Mouse (Mus musculus) Patski (cell line): ENCODE data around the gene Ephb6. TPM values are rescaled to one million over a fixed set of nuclear protein-coding genes. Genes with fewer than 3 reads are reported as not detected.
"Not testable (repeated sequence)": the region's sequence is repeated elsewhere in the genome, so short reads cannot be mapped to it uniquely, and the experiment has no call there.

Experiments
- ATAC-seq: fragments of 100-300 bp; one replicate; pipeline ENCODE4 v1.8.0; 2021
- CTCF ChIA-PET: fragments of 350-600 bp; sonication (Branson Sonifier 250); formaldehyde crosslinking; loops from one replicate; lab custom pipeline; 2022; ENCODE audit warnings: inconsistent platforms; lab: Charles Lee
- POLR2A ChIA-PET: fragments of 350-600 bp; sonication (Branson Sonifier 250); formaldehyde crosslinking; loops from one replicate; lab custom pipeline; 2022; ENCODE audit warnings: antibody characterized with exemption, inconsistent platforms; lab: Charles Lee
- DNase-seq: peaks from one replicate; pipeline ENCODE4 v3.0.0-alpha.2; 2011; ENCODE audit warnings: low read depth, low spot score
- H3K27me3 ChIP-seq: fragments of 371-371 bp; one replicate; pipeline ENCODE4 v1.5.1; 2021
- CTCF ChIP-seq: fragments of 100-300 bp; IDR thresholded peaks from one replicate; pipeline ENCODE4 v1.5.1; 2021
- in situ Hi-C: fragments of 300-500 bp; cut with MboI; formaldehyde crosslinking; loops from 3 replicates; pipeline ENCODE4 v1.11.1; 2018; ENCODE audit warnings: low pct_unique_long_range_greater_than_20kb, mixed read lengths
- polyA plus RNA-seq: library from polyadenylated mRNA; unstranded; gene quantifications from one replicate; pipeline ENCODE4 v1.2.3, GENCODE M21; 2021

Gene Ephb6
- polyA plus RNA-seq = 35.5 TPM

DNA sequence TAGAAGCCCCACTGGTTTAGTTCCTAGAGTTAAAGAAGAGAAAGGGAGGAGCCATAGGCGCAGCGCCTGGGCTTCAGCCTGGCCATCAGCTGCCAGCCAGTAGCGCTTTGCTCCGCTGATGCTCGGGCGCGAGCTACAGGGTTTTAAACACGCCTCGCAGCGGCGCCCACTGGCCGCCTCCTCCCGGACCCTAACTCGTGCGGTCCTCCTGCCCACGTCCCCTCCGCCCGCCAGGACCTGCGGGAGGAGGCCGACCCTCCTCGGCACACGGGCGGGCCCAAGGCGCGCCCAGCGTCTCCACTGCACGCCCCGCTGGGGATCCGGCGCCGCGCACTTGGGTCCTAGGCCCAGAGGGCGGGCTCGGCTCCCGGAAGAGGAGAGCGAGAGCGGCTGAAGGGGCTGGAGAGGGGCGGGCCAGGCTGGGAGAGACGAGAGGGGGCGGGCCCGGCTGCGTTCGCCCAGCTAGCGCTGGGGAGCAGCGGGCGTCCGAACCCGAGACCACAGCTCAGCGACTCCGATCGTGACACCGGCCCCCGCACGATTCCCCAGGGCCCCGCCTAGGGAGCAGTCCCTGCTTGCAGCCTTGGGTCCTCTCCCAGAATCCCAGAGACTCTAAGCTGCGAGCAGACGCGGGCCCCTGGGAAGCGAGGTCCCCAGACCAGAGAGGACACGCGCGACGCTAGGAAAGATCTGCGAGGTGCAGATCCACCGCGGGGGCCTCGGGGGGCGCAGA lies at the start of gene Ephb6:
Gene Ephb6, plus strand, starts transcription at position 422 of the 733 bp plus-strand sequence.
- ChIA-PET CTCF (interaction anchor here (0.7 to 1.9 kb wide), 7 partner anchors 10 to 717 kb away, joined by 3 to 7 read pairs (median 3); no protein-coding TSS in a partner anchor), POLR2A (interaction anchor here (0.6 to 0.7 kb wide), 4 partner anchors 30 to 138 kb away, joined by 3 to 8 read pairs (median 6); no protein-coding TSS in a partner anchor)
- no peak for TF ChIP-seq CTCF
- no peak for DNase-seq
- H3K27me3 ChIP-seq = no peaks in the 10 kb centered on the region
- peak; percentile 96 for ATAC-seq
- in situ Hi-C loops = loop anchor here (5.0 to 25.0 kb wide), 2 partner anchors 652 to 982 kb away; partner anchors contain the start of gene Tcaf3

DNA sequence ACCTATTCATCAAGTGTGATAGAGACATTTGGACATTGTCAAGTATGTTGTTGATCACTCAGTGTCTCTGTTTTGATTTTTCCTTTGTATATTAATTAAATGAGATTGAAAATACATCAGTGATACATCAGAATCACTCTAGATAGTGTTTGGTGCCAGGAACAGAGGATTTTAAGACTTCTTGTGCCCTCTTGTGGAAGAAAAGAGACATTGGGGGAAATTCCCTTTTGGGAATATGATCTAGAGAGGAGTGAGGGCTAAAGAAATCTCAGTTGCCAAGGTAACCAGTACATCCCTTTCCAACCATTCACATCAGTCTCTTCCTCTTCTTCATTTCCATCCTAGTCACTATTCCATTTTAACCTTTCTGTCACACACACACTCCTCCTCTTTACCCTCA lies 48.9 kb upstream of the Ephb6 start:
- no peaks in the 10 kb centered on the region for H3K27me3 ChIP-seq
- DNase-seq = no peak
- ATAC-seq = no peak
- TF ChIP-seq CTCF = peak; percentile 62
- ChIA-PET POLR2A (no interaction called here), CTCF (interaction anchor here (1.0 kb wide), 1 partner anchor 295 kb away, joined by 3 read pairs; no protein-coding TSS in a partner anchor)
- in situ Hi-C loops = loop anchor here (5.0 to 25.0 kb wide), 3 partner anchors 294 to 1731 kb away; no protein-coding TSS in a partner anchor

GRCm38 (mm10) chr6:41557468-41557867 lies 47.8 kb upstream of the Ephb6 start:
- TF ChIP-seq CTCF = no peak
- DNase-seq = no peak
- POLR2A ChIA-PET = no interaction called here

DNA sequence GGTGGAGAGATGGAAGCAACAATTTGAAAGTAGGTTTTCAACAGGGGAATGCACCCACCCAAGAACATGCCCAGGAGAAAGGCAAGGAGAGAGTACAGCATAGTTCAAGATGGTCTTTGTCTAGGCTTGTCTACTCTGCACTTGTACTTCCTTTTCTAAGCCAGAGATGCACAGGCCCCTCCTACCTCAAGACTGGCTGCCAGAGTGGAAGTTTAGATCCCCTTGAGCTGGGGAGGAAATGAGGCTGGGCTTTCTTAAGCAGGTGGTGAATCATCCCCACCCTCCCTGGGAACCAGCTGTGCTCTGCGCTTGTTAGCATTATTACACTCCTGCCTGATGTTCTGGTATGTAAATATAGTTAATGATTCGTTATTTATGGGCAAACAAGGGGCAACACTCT lies 47.0 kb upstream of the Ephb6 start:
- no peak for TF ChIP-seq CTCF
- CTCF ChIA-PET = interaction anchor here (1.3 kb wide), 1 partner anchor 31 kb away, joined by 3 read pairs; no protein-coding TSS in a partner anchor

More at GRCm38 (mm10) chr6:41557468-41557867, 47.8 kb upstream of the Ephb6 start:
- CTCF ChIA-PET = no interaction called here
- no peaks in the 10 kb centered on the region for H3K27me3 ChIP-seq
- no peak for ATAC-seq
- in situ Hi-C loops = loop anchor here (5.0 to 25.0 kb wide), 3 partner anchors 295 to 1730 kb away; no protein-coding TSS in a partner anchor

GRCm38 (mm10) chr6:41559331-41559730 lies 46.0 kb upstream of the Ephb6 start:
- ChIA-PET POLR2A (no interaction called here), CTCF (interaction anchor here (1.0 to 1.3 kb wide), 2 partner anchors 8 to 32 kb away, joined by 3 read pairs; no protein-coding TSS in a partner anchor)
- no peaks in the 10 kb centered on the region for H3K27me3 ChIP-seq
- ATAC-seq (peak; percentile 90), DNase-seq (peak; percentile 96)
- in situ Hi-C loops = loop anchor here (5.0 to 25.0 kb wide), 3 partner anchors 297 to 1728 kb away; no protein-coding TSS in a partner anchor
- no peak for TF ChIP-seq CTCF

More for the DNA sequence above, 47.0 kb upstream of the Ephb6 start:
- H3K27me3 ChIP-seq = no peaks in the 10 kb centered on the region
- ATAC-seq (peak; percentile 6), DNase-seq (no peak)
- POLR2A ChIA-PET = no interaction called here
- in situ Hi-C loops = loop anchor here (5.0 to 25.0 kb wide), 3 partner anchors 296 to 1729 kb away; no protein-coding TSS in a partner anchor

GRCm38 (mm10) chr6:41560273-41560672 lies 45.0 kb upstream of the Ephb6 start:
- H3K27me3 ChIP-seq = no peaks in the 10 kb centered on the region
- ATAC-seq (no peak), DNase-seq (no peak)
- in situ Hi-C loops = loop anchor here (25.0 kb wide), 1 partner anchor 1727 kb away; no protein-coding TSS in a partner anchor
- ChIA-PET CTCF (interaction anchor here (1.0 to 1.3 kb wide), 3 partner anchors 12 to 298 kb away, joined by 3 to 4 read pairs (median 3); no protein-coding TSS in a partner anchor), POLR2A (no interaction called here)
- TF ChIP-seq CTCF = no peak

DNA sequence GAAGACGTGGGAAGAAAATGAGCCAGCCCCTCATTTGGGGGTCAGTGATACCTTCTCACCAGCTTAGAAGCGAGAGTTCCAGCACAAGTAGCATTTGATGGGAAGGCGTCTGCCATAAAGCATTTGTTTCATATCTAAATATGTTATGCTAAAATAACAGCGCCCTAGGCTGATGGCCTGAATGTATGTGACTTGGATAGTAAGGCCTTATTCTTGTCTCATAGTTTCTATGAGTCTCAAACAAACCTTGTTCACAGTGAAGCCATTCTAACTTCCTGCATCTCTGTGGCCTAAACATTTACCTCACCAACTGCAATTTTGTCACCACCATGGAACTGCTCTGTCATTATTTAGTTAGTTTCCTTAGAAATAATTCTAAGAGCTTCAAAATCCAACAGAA lies 42.7 kb upstream of the Ephb6 start:
- in situ Hi-C loops = loop anchor here (25.0 kb wide), 1 partner anchor 1725 kb away; no protein-coding TSS in a partner anchor
- POLR2A ChIA-PET = no interaction called here

DNA sequence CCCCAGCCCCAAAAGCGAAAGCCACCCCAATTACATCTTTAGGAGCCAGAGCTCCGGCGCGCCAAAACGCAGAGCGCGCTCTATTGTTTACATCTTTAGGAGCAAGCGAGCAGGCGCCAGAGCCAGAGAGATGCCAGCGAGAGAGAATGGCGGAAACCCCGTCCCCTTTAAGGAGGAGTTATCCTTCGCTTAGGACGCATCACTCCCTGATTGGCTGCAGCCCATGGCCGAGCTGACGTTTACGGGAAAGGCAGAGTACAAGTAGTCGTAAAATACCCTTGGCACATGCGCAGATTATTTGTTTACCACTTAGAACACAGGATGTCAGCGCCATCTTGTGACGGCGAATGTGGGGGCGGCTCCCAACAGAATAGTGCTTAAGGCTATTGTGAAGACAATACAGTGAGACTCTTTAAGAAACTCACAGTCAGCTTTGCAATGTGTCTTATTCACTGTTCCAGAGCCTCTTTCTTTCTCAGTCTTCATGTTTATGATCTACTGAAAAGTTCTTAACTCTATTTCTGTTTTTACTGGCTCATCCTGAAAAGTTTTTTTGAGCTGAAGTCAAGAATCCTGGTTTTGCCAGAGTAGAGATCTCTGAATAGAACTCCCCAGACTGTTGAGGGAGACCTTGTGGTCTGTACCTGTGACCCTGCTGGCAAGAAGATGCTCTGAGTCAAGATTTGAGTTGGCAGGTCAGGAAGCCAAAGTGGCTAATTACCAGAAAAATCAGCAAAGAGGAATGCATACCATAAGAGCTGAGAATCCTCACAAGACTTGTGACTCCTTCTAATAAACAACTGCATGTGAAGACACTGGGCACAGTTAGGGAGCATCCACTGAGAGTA lies 42.0 kb upstream of the Ephb6 start:
- H3K27me3 ChIP-seq, POLR2A ChIA-PET: not testable (repeated sequence)
- in situ Hi-C loops = loop anchor here (25.0 kb wide), 1 partner anchor 1724 kb away; no protein-coding TSS in a partner anchor
- CTCF ChIA-PET = interaction anchor here (1.0 to 1.6 kb wide), 2 partner anchors 13 to 37 kb away, joined by 3 to 4 read pairs; no protein-coding TSS in a partner anchor
- DNase-seq = peak; percentile 75
- ATAC-seq = peak; percentile 48

More for the DNA sequence above, 42.7 kb upstream of the Ephb6 start:
- TF ChIP-seq CTCF = no peak
- ATAC-seq (no peak), DNase-seq (no peak)
- H3K27me3 ChIP-seq = no peaks in the 10 kb centered on the region
- CTCF ChIA-PET = interaction anchor here (1.6 kb wide), 1 partner anchor 14 kb away, joined by 4 read pairs; no protein-coding TSS in a partner anchor

DNA sequence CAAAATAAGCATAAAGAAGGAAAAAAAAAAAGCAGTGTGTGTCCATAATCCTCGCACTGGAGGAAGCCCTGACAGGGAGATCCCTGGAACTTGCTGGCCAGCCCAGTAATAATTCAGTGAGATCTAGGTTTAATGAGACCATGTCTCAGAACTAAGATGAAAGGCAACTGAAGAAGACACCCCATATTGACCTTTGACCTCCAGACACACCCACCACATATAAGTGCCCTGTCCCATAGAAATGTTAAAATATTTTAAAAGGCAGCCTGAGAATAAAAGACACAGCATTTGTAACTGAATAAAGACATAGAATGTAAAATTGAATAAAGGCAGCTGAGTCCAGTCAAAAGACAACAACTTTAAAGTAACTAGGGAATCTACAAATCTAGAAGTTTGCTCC lies 40.0 kb upstream of the Ephb6 start:
- POLR2A ChIA-PET = no interaction called here
- CTCF ChIA-PET = no interaction called here
- no peak for DNase-seq
- TF ChIP-seq CTCF = no peak
- H3K27me3 ChIP-seq = peaks cover 4% of the 10 kb centered on the region
- ATAC-seq = no peak
- in situ Hi-C loops = loop anchor here (25.0 kb wide), 1 partner anchor 1722 kb away; no protein-coding TSS in a partner anchor

GRCm38 (mm10) chr6:41566965-41567364 lies 38.3 kb upstream of the Ephb6 start:
- no peak for ATAC-seq
- CTCF ChIA-PET = interaction anchor here (1.2 kb wide), 2 partner anchors 7 to 15 kb away, joined by 3 read pairs; no protein-coding TSS in a partner anchor
- TF ChIP-seq CTCF = no peak
- in situ Hi-C loops = loop anchor here (25.0 kb wide), 1 partner anchor 1720 kb away; no protein-coding TSS in a partner anchor
- peaks cover 4% of the 10 kb centered on the region for H3K27me3 ChIP-seq
- no peak for DNase-seq
- POLR2A ChIA-PET = no interaction called here
